Mouse (Mus musculus) midbrain, embryonic 11.5 days (tissue): ENCODE measurements at regions not wholly inside any gene's neighbourhood (a gene's known extent, or its start where the extent isn't known, plus 50 kb on each side); places are given as distances from the start of the nearest gene placed in this dataset.

Experiments
- ATAC-seq: fragments of 200-750 bp; cut with Nextera tagmentation; 2 replicates; pipeline ENCODE4 v1.8.0; 2017; ENCODE audit warnings: moderate TSS enrichment, moderate library complexity; ENCODE audit not compliant: low FRiP score
- DNase-seq: peaks from one replicate; pipeline ENCODE4 v3.0.0; 2015; ENCODE audit warnings: low spot score; ENCODE audit errors: missing footprints
- H3K27ac ChIP-seq: fragments of 300-500 bp; sonication (generic); 2 replicates; pipeline ENCODE4 v1.5.1; 2014; ENCODE audit warnings: low read depth, low read length
- H3K27me3 ChIP-seq: fragments of 300-500 bp; sonication (generic); 2 replicates; pipeline ENCODE4 v1.6.1; 2014; ENCODE audit warnings: mild to moderate bottlenecking, low read length, moderate library complexity, mixed read lengths; ENCODE audit not compliant: control insufficient read depth, insufficient read depth
- H3K36me3 ChIP-seq: fragments of 300-500 bp; sonication (generic); 2 replicates; pipeline ENCODE4 v1.6.1; 2014; ENCODE audit warnings: mild to moderate bottlenecking, low read length, moderate library complexity, mixed read lengths; ENCODE audit not compliant: control insufficient read depth, insufficient read depth
- H3K4me1 ChIP-seq: fragments of 300-500 bp; sonication (generic); 2 replicates; pipeline ENCODE4 v1.6.1; 2014; ENCODE audit warnings: low read length; ENCODE audit not compliant: control insufficient read depth, insufficient read depth
- H3K4me2 ChIP-seq: fragments of 300-500 bp; sonication (generic); 2 replicates; pipeline ENCODE4 v1.6.1; 2014; ENCODE audit warnings: mild to moderate bottlenecking, moderate library complexity
- H3K4me3 ChIP-seq: fragments of 300-500 bp; sonication (generic); 2 replicates; pipeline ENCODE4 v1.5.1; 2014; ENCODE audit warnings: low read depth, low read length
- H3K9ac ChIP-seq: fragments of 300-500 bp; sonication (generic); 2 replicates; pipeline ENCODE4 v1.6.1; 2014; ENCODE audit warnings: low read length
- H3K9me3 ChIP-seq: fragments of 300-500 bp; sonication (generic); 2 replicates; pipeline ENCODE4 v1.6.1; 2016; ENCODE audit warnings: low read length; ENCODE audit not compliant: control insufficient read depth
- WGBS: fragments of 180-500 bp; shearing (Covaris S2); extraction: QIAGEN DNeasy Blood & Tissue Kit; methylation state at CpG from one replicate; pipeline ENCODE4 v1.1.7; 2014; 5-methylcytosine and 5-hydroxymethylcytosine counted together

- Histone ChIP-seq H3K9ac (no peak overlapping the region), H3K4me2 (no peak overlapping the region), H3K9me3 (no peaks in the 10 kb centered on the region), H3K4me3 (no peak overlapping the region), H3K27ac (no peak overlapping the region), H3K27me3 (no peaks in the 10 kb centered on the region), H3K4me1 (no peaks in the 10 kb centered on the region), H3K36me3 (no peaks in the 10 kb centered on the region)
- WGBS: 68% methylated on average over 2 of the region's 2 CpGs
- no peak for ATAC-seq
- DNase-seq: no peak
Observed at GRCm38 (mm10) chr1:163190841-163191240, 105.4 kb upstream of the Mroh9 start.

- Histone ChIP-seq H3K36me3 (no peaks in the 10 kb centered on the region), H3K9ac (no peak overlapping the region), H3K4me3 (no peak overlapping the region), H3K4me2 (no peak overlapping the region), H3K9me3 (no peaks in the 10 kb centered on the region), H3K27me3 (no peaks in the 10 kb centered on the region), H3K4me1 (no peaks in the 10 kb centered on the region), H3K27ac (no peak overlapping the region)
- WGBS: 91% methylated on average over 2 of the region's 2 CpGs
- DNase-seq: no peak
- no peak for ATAC-seq
Observed at GRCm38 (mm10) chr1:163181851-163182250, 96.4 kb upstream of the Mroh9 start.

- 54% methylated on average over 3 of the region's 3 CpGs for WGBS
- Histone ChIP-seq H3K27ac (no peak overlapping the region), H3K4me2 (no peak overlapping the region), H3K4me3 (no peak overlapping the region), H3K27me3 (no peaks in the 10 kb centered on the region), H3K36me3 (no peaks in the 10 kb centered on the region), H3K9me3 (no peaks in the 10 kb centered on the region), H3K4me1 (no peaks in the 10 kb centered on the region), H3K9ac (no peak overlapping the region)
- no peak for ATAC-seq
- no peak for DNase-seq
Observed at GRCm38 (mm10) chr1:163177011-163177410, 91.5 kb upstream of the Mroh9 start.

- H3K36me3 ChIP-seq: no peaks in the 10 kb centered on the region
- H3K4me1 ChIP-seq: no peaks in the 10 kb centered on the region
- ATAC-seq (no peak), DNase-seq (no peak)
- no peak overlapping the region for H3K9ac ChIP-seq
- no peak overlapping the region for H3K27ac ChIP-seq
- no peaks in the 10 kb centered on the region for H3K27me3 ChIP-seq
- no peaks in the 10 kb centered on the region for H3K9me3 ChIP-seq
- no peak overlapping the region for H3K4me3 ChIP-seq
- no peak overlapping the region for H3K4me2 ChIP-seq
Observed at GRCm38 (mm10) chr1:163167051-163167450, 81.6 kb upstream of the Mroh9 start.

- WGBS: 15% methylated on average over 2 of the region's 2 CpGs
- Histone ChIP-seq H3K27ac (no peak overlapping the region), H3K4me2 (no peak overlapping the region), H3K9me3 (no peaks in the 10 kb centered on the region), H3K9ac (no peak overlapping the region), H3K4me3 (no peak overlapping the region), H3K36me3 (no peaks in the 10 kb centered on the region), H3K4me1 (no peaks in the 10 kb centered on the region), H3K27me3 (no peaks in the 10 kb centered on the region)
- no peak for DNase-seq
- no peak for ATAC-seq
Observed at GRCm38 (mm10) chr1:163163636-163164035, 78.2 kb upstream of the Mroh9 start.

- ATAC-seq (no peak), DNase-seq (no peak)
- H3K4me3 ChIP-seq: no peak overlapping the region
- no peak overlapping the region for H3K9ac ChIP-seq
- no peaks in the 10 kb centered on the region for H3K4me1 ChIP-seq
- H3K9me3 ChIP-seq: no peaks in the 10 kb centered on the region
- no peaks in the 10 kb centered on the region for H3K36me3 ChIP-seq
- WGBS: 59% methylated on average over 3 of the region's 3 CpGs
- H3K27ac ChIP-seq: no peak overlapping the region
- H3K4me2 ChIP-seq: no peak overlapping the region
- no peaks in the 10 kb centered on the region for H3K27me3 ChIP-seq
Observed at GRCm38 (mm10) chr1:163159911-163160310, 74.4 kb upstream of the Mroh9 start.

- Histone ChIP-seq H3K4me3 (no peak overlapping the region), H3K4me2 (no peak overlapping the region), H3K36me3 (no peaks in the 10 kb centered on the region), H3K4me1 (no peaks in the 10 kb centered on the region), H3K9ac (no peak overlapping the region), H3K27me3 (no peaks in the 10 kb centered on the region), H3K27ac (no peak overlapping the region), H3K9me3 (no peaks in the 10 kb centered on the region)
- no peak for ATAC-seq
- 84% methylated on average over 5 of the region's 5 CpGs for WGBS
- DNase-seq: no peak
Observed at GRCm38 (mm10) chr1:163158491-163158890, 73.0 kb upstream of the Mroh9 start.

GRCm38 (mm10) chr1:163150203-163150855, 64.9 kb upstream of the Mroh9 start:
- H3K36me3 ChIP-seq: no peaks in the 10 kb centered on the region
- 40% methylated on average over 13 of the region's 13 CpGs for WGBS
- H3K9me3 ChIP-seq: no peaks in the 10 kb centered on the region
- peak overlapping the region; percentile 35 for H3K4me2 ChIP-seq
- ATAC-seq (peak; percentile 95), DNase-seq (peak; percentile 95)
- H3K27me3 ChIP-seq: no peaks in the 10 kb centered on the region
- no peak overlapping the region; the same call in 1 of the 2 replicates for H3K4me3 ChIP-seq
- no peaks in the 10 kb centered on the region for H3K4me1 ChIP-seq
- H3K27ac ChIP-seq: no peak overlapping the region
- peak overlapping the region; percentile 42; the same call in 1 of the 2 replicates for H3K9ac ChIP-seq

GRCm38 (mm10) chr1:163146641-163147040, 61.2 kb upstream of the Mroh9 start:
- no peaks in the 10 kb centered on the region for H3K36me3 ChIP-seq
- H3K4me3 ChIP-seq: no peak overlapping the region
- H3K27me3 ChIP-seq: no peaks in the 10 kb centered on the region
- H3K4me2 ChIP-seq: no peak overlapping the region
- no peaks in the 10 kb centered on the region for H3K4me1 ChIP-seq
- no peaks in the 10 kb centered on the region for H3K9me3 ChIP-seq
- 81% methylated on average over 1 of the region's 1 CpGs for WGBS
- ATAC-seq (no peak), DNase-seq (no peak)
- no peak overlapping the region for H3K9ac ChIP-seq
- H3K27ac ChIP-seq: no peak overlapping the region
